Mouse (Mus musculus): Measurements from ENCODE around the gene Rpl28. TPM values are rescaled to one million over a fixed set of nuclear protein-coding genes. Genes with fewer than 3 reads are reported as not detected.

Rpl28 gene
- total and polyA plus RNA-seq, 3 experiments: 269 to 2,603 (median 526) TPM

- Histone ChIP-seq H3K9me3 (replicated peaks; ENCODE audit: low read length) (no peaks in the 10 kb centered on the region), H3K4me2 (ENCODE audit: insufficient read depth, low read depth, poor library complexity, severe bottlenecking) (peak overlapping the region; percentile 98), H3K4me1 (ENCODE audit: control insufficient read depth in 1 of 2, insufficient read depth in 2 of 2) (peaks cover 5 to 33% of the 10 kb centered on the region in 2 experiments; a peak in 2 of 4 replicates), H3K79me2 (replicated peaks; ENCODE audit: control insufficient read depth, extremely low read depth, insufficient read depth, poor library complexity, severe bottlenecking) (peaks cover 24% of the 10 kb centered on the region), H3K27ac (ENCODE audit: insufficient read depth, low read depth) (peak overlapping the region; percentile 89), H3K36me3 (replicated peaks in 1 of 2; ENCODE audit: control insufficient read depth in 1 of 2, insufficient read depth in 1 of 2, low read length in 1 of 2) (peaks cover 39 to 50% of the 10 kb centered on the region in 2 experiments), H3K4me3 (replicated peaks in 1 of 3; ENCODE audit: low read depth in 2 of 3, low read length in 2 of 3, poor library complexity in 1 of 3) (peak overlapping the region; percentile 87 to 97 (median 91)), H3K9ac (ENCODE audit: insufficient read depth, low read depth) (peak overlapping the region; percentile 98), H3K27me3 (replicated peaks) (peaks cover 3% of the 10 kb centered on the region)
- in situ Hi-C loops (cut with MboI; ENCODE audit: low pct_ligation_motif_present, low pct_unique_long_range_greater_than_20kb, low sequenced_read_pairs): no loop called here
- TF ChIP-seq MYC (IDR thresholded peaks at IDR 0.05; ENCODE audit: low read depth, low read length): 0 out of 2 replicates have a peak, but pooled peaks have one; percentile 15
- TF ChIP-seq MXI1 (IDR thresholded peaks at IDR 0.05; ENCODE audit: low read depth, low read length): no peak
- no peak for TF ChIP-seq ZKSCAN1 (IDR thresholded peaks at IDR 0.05; ENCODE audit: borderline replicate concordance, low read depth, low read length)
- TF ChIP-seq MAZ (IDR thresholded peaks at IDR 0.05; ENCODE audit: low read depth, low read length): no peak
- TF ChIP-seq SMC3 (IDR thresholded peaks at IDR 0.05; ENCODE audit: low read depth, low read length): no peak
- no peak for TF ChIP-seq TCF12 (IDR thresholded peaks at IDR 0.05; ENCODE audit: low read depth, low read length)
- dilution Hi-C loops (cut with MboI; ENCODE audit: extremely low pct_ligation_motif_present, extremely low pct_unique_long_range_greater_than_20kb, low sequenced_read_pairs): no loop called here
- DNase-seq (ENCODE audit: extremely low read depth): no peak
Measured at GRCm38 (mm10) chr7:4793674-4794073, 1.0 kb downstream of the Rpl28 start.

DNA sequence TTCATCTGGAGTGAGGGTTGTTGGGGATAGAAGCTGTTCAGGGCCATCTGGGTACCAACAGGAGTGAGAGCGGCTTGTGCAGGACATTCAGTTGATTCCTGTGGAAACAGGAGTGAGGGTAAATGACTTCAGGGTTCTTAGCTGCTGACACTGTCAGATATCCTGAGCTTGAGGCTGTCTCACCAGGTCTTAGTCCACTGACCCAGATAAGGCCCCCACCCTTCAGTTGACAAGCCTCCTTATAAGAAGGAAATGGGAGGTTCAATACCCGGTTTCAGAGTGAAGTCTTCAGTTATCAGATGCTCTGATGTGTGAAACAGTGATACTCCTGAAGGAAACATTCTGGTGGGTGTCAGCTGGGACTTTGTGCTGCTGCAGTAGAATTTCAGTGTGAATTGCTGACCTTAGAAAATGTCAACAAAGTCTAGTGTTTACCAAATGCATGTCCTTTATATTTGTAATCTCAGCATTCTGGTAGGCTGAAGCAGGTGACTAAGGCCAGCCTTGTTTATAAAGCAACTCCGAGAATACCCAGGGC lies 2.0 kb downstream of the Rpl28 start:
- Histone ChIP-seq H3K27me3 (replicated peaks) (peaks cover 1% of the 10 kb centered on the region), H3K36me3 (replicated peaks in 1 of 2; ENCODE audit: control insufficient read depth in 1 of 2, insufficient read depth in 1 of 2, low read length in 1 of 2) (peaks cover 39 to 55% of the 10 kb centered on the region in 2 experiments), H3K27ac (ENCODE audit: insufficient read depth, low read depth) (no peak overlapping the region), H3K4me1 (ENCODE audit: control insufficient read depth in 1 of 2, insufficient read depth in 2 of 2) (peaks cover 5 to 30% of the 10 kb centered on the region in 2 experiments; a peak in 2 of 4 replicates), H3K4me3 (replicated peaks in 1 of 3; ENCODE audit: low read depth in 2 of 3, low read length in 2 of 3, poor library complexity in 1 of 3) (peak overlapping the region in 2 of 3 experiments; percentile 87 to 97), H3K9me3 (replicated peaks; ENCODE audit: low read length) (no peaks in the 10 kb centered on the region), H3K9ac (ENCODE audit: insufficient read depth, low read depth) (peak overlapping the region; percentile 98), H3K79me2 (replicated peaks; ENCODE audit: control insufficient read depth, extremely low read depth, insufficient read depth, poor library complexity, severe bottlenecking) (peaks cover 24% of the 10 kb centered on the region), H3K4me2 (ENCODE audit: insufficient read depth, low read depth, poor library complexity, severe bottlenecking) (peak overlapping the region; percentile 98)
- dilution Hi-C loops (cut with MboI; ENCODE audit: extremely low pct_ligation_motif_present, extremely low pct_unique_long_range_greater_than_20kb, low sequenced_read_pairs) (no loop called here), in situ Hi-C loops (cut with MboI; ENCODE audit: low pct_ligation_motif_present, low pct_unique_long_range_greater_than_20kb, low sequenced_read_pairs) (no loop called here)
- DNase-seq (ENCODE audit: extremely low read depth): no peak
- TF ChIP-seq NELFE (IDR thresholded peaks at IDR 0.05; ENCODE audit: low read depth, low read length) (no peak), E2F4 (IDR thresholded peaks at IDR 0.05; ENCODE audit: insufficient replicate concordance, low read depth, low read length) (no peak), MAX (IDR thresholded peaks at IDR 0.05; ENCODE audit: low read length) (no peak)

DNA sequence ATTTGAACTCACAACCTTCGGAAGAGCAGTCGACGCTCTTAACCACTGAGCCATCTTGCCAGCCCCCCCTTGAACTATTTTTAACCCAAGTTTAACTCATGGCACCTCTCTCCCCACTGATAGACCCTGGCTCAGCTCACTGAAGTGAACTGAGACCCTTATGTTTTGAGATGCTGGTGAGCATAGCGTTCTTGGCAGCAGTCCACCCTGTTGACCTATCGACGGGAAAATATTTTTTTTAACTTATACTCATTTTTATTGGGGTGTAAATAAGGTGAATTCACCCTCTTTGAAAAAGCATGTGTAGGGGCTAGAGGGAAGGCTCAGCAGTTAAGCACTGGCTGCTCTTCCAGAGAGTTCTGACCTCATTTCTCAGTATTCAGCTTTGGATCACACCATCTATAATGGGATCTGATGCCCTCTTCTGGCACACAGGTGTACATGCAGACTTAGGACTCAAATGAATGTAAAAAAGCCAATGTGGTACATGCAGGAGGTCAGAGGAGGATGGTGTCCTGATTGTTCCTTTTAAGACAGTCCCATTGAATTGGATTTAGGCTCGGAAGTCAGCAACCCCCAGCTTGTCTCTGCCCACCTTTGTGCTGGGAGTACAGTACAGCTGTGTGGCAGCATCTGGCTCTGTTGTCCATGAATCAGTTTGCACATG lies 3.2 kb downstream of the Rpl28 start:
- H3K27ac ChIP-seq (ENCODE audit: insufficient read depth, low read depth): no peak overlapping the region
- no peaks in the 10 kb centered on the region for H3K9me3 ChIP-seq (replicated peaks; ENCODE audit: low read length)
- H3K9ac ChIP-seq (ENCODE audit: insufficient read depth, low read depth): no peak overlapping the region
- no peak for DNase-seq (ENCODE audit: extremely low read depth)
- peaks cover 24% of the 10 kb centered on the region for H3K79me2 ChIP-seq (replicated peaks; ENCODE audit: control insufficient read depth, extremely low read depth, insufficient read depth, poor library complexity, severe bottlenecking)
- H3K4me1 ChIP-seq (ENCODE audit: control insufficient read depth in 1 of 2, insufficient read depth in 2 of 2): peaks cover 5 to 26% of the 10 kb centered on the region in 2 experiments; a peak in 2 of 4 replicates
- peaks cover 39 to 55% of the 10 kb centered on the region in 2 experiments for H3K36me3 ChIP-seq (replicated peaks in 1 of 2; ENCODE audit: control insufficient read depth in 1 of 2, insufficient read depth in 1 of 2, low read length in 1 of 2)
- in situ Hi-C loops (cut with MboI; ENCODE audit: low pct_ligation_motif_present, low pct_unique_long_range_greater_than_20kb, low sequenced_read_pairs): no loop called here
- no peak overlapping the region for H3K4me2 ChIP-seq (ENCODE audit: insufficient read depth, low read depth, poor library complexity, severe bottlenecking)
- H3K27me3 ChIP-seq (replicated peaks): no peaks in the 10 kb centered on the region
- no peak overlapping the region for H3K4me3 ChIP-seq (replicated peaks in 1 of 3; ENCODE audit: low read depth in 2 of 3, low read length in 2 of 3, poor library complexity in 1 of 3)
- dilution Hi-C loops (cut with MboI; ENCODE audit: extremely low pct_ligation_motif_present, extremely low pct_unique_long_range_greater_than_20kb, low sequenced_read_pairs): no loop called here
- TF ChIP-seq CTCF (conservative IDR thresholded peaks at IDR 0.05 in 1 of 2, IDR thresholded peaks at IDR 0.05 in 1 of 2; ENCODE audit: low read depth in 2 of 2, low read length in 2 of 2) (peak; percentile 49 to 58), JUND (conservative IDR thresholded peaks at IDR 0.05; ENCODE audit: low read depth, low read length) (no peak), MEF2A (IDR thresholded peaks at IDR 0.05; ENCODE audit: borderline replicate concordance, low read depth, low read length) (0 out of 2 replicates have a peak, but pooled peaks have one; percentile 12), EP300 (IDR thresholded peaks at IDR 0.05; ENCODE audit: low read length) (no peak), ZKSCAN1 (IDR thresholded peaks at IDR 0.05; ENCODE audit: borderline replicate concordance, low read depth, low read length) (no peak), MAFK (IDR thresholded peaks at IDR 0.05; ENCODE audit: insufficient replicate concordance, low read length) (no peak), KAT2A (IDR thresholded peaks at IDR 0.05; ENCODE audit: insufficient replicate concordance, low read length) (no peak), POLR2A (IDR thresholded peaks at IDR 0.05; ENCODE audit: low read depth, low read length) (peak; percentile 61; the same call in 1 of the 2 replicates), MAZ (IDR thresholded peaks at IDR 0.05; ENCODE audit: low read depth, low read length) (0 out of 2 replicates have a peak, but pooled peaks have one; percentile 42), CHD1 (IDR thresholded peaks at IDR 0.05; ENCODE audit: low read depth, low read length) (no peak), RAD21 (IDR thresholded peaks at IDR 0.05; ENCODE audit: low read depth, low read length) (peak; percentile 24), GABPA (IDR thresholded peaks at IDR 0.05; ENCODE audit: insufficient replicate concordance, low read depth, low read length) (no peak), ZNF384 (IDR thresholded peaks at IDR 0.05; ENCODE audit: low read depth, low read length) (no peak), E2F4 (IDR thresholded peaks at IDR 0.05; ENCODE audit: insufficient replicate concordance, low read depth, low read length) (no peak), RCOR1 (conservative IDR thresholded peaks at IDR 0.05; ENCODE audit: low read depth, low read length) (0 out of 2 replicates have a peak, but pooled peaks have one; percentile 19), IRF4 (IDR thresholded peaks at IDR 0.05; ENCODE audit: low read depth, low read length) (0 out of 2 replicates have a peak, but pooled peaks have one; percentile 14), SMC3 (IDR thresholded peaks at IDR 0.05; ENCODE audit: low read depth, low read length) (peak; percentile 44), MXI1 (IDR thresholded peaks at IDR 0.05; ENCODE audit: low read depth, low read length) (peak; percentile 11; the same call in 1 of the 2 replicates)

Measured in CH12.LX (cell line).